Mouse (Mus musculus) G1E (cell line): ENCODE data around the gene Nmrk2.

ENCODE experiments used
- CTCF ChIP-seq: IDR thresholded peaks from 2 replicates; pipeline ENCODE4 v1.5.1; 2012; ENCODE audit warnings: low read depth, low read length, inconsistent platforms, mixed read lengths
- GATA1 ChIP-seq: IDR thresholded peaks from 2 replicates; pipeline ENCODE4 v1.6.1; 2012; ENCODE audit warnings: borderline replicate concordance, low read length, inconsistent platforms, mixed read lengths
- GATA2 ChIP-seq: IDR thresholded peaks from 2 replicates; pipeline ENCODE4 v1.6.1; 2012; ENCODE audit warnings: low read depth, low read length, inconsistent platforms, borderline replicate concordance
- TAL1 ChIP-seq: conservative IDR thresholded peaks from 2 replicates; pipeline ENCODE4 v1.6.1; 2012; ENCODE audit warnings: low read depth, low read length, inconsistent platforms, mixed read lengths

- TF ChIP-seq CTCF (no peak), GATA1 (no peak), TAL1 (no peak), GATA2 (no peak)
Measured at GRCm38 (mm10) chr10:81202978-81203720, 1.3 kb upstream of the Nmrk2 start.
